Mouse (Mus musculus): ENCODE data around the gene Xrcc5. TPM values are rescaled to one million over a fixed set of nuclear protein-coding genes. Genes with fewer than 3 reads are reported as not detected.

The Xrcc5 gene
- polyA plus RNA-seq, 1 experiment from 2014 or later, result 48.7 TPM

DNA sequence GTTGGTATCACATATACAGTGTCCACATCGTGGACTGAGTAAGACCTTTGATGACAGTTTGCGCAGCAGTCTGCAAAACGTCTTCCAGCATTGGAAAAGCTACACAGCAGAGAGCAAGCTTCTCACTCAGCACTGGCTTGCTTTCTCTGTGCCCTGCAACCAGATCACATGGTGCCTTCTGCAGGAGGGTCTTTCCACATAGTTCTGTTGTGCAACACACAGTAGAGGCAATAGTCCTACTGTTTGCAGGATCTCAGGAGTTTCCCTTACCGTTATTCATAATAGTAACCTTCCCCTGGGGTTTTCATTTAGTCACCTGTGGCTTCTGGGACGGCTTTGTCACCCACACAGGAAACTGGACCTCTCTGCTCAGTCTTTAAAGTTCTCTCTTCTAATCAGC, 13.5 kb downstream of the Xrcc5 start:
- Histone ChIP-seq H3K9me3 (replicated peaks) (no peaks in the 10 kb centered on the region), H3K4me3 (no peak overlapping the region), H3K4me1 (0 out of 2 replicates have a peak, but pooled peaks cover 4% of the 10 kb centered on the region), H3K36me3 (peaks cover 90% of the 10 kb centered on the region), H3K27ac (replicated peaks) (no peak overlapping the region), H3K27me3 (ENCODE audit: low read depth, poor library complexity, severe bottlenecking) (no peaks in the 10 kb centered on the region)
- no peak for DNase-seq (ENCODE audit: low spot score)
- 94% methylated on average over 5 of the region's 5 CpGs for WGBS

DNA sequence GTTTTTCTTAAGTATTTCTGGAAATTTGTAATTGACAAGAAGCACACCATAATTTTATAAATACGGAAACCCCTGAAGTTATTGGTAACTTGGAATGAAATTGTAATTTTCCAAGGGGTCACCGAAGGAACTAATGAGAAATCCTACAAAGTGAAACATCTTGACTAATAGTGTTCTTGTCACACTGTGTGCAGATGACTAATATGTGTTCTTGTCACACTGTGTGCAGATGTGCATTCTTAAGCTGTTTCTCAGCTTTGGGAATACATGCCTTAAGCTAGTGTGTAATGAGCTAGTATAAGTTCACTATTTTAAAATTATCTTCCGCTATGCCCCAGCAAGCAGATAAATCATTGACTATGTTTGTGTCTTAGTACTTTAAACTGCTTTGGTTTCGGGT, 16.0 kb downstream of the Xrcc5 start:
- 0 out of 2 replicates have a peak, but pooled peaks cover 4% of the 10 kb centered on the region for H3K4me1 ChIP-seq
- H3K9me3 ChIP-seq (replicated peaks), result no peaks in the 10 kb centered on the region
- no peak overlapping the region for H3K4me3 ChIP-seq
- no peak for DNase-seq (ENCODE audit: low spot score)
- H3K36me3 ChIP-seq, result peaks cover 91% of the 10 kb centered on the region
- H3K27ac ChIP-seq (replicated peaks), result no peak overlapping the region
- H3K27me3 ChIP-seq (ENCODE audit: low read depth, poor library complexity, severe bottlenecking), result no peaks in the 10 kb centered on the region
- 97% methylated on average over 4 of the region's 4 CpGs for WGBS

DNA sequence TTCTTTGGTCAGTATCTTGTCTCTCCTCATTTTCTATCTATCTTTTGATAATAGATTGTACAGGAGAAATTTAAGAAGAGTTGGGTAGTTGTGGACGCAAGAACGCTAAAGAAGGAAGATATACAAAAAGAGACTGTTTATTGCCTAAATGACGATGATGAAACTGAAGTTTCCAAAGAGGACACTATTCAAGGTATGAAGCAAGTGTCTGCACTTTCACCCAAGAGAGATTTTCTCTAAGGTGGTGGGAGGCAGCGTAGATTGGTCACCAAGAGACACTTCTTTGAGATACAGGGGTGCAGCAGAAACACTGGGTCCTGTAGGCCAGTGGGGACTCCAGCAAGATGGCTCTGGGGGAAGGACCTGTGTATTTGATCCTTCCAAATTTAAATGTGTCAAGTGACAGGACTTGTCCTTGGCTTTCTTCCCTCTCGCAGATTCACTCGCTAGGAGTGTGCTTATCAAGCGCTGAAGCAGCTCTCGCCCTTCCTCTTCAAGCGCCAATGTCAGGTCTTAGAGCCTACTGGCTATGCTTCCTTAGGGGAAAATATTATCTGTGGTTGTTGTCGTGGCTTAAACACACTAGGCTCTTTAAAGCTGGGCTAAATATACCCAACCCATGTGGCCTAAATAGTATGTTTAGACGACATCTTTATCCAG, 19.1 kb downstream of the Xrcc5 start:
- Histone ChIP-seq H3K4me3 (no peak overlapping the region), H3K27ac (replicated peaks) (no peak overlapping the region), H3K27me3 (ENCODE audit: low read depth, poor library complexity, severe bottlenecking) (no peaks in the 10 kb centered on the region), H3K9me3 (replicated peaks) (no peaks in the 10 kb centered on the region), H3K4me1 (0 out of 2 replicates have a peak, but pooled peaks cover 4% of the 10 kb centered on the region), H3K36me3 (peaks cover 88% of the 10 kb centered on the region)
- no peak for DNase-seq (ENCODE audit: low spot score)
- 95% methylated on average over 11 of the region's 11 CpGs for WGBS

DNA sequence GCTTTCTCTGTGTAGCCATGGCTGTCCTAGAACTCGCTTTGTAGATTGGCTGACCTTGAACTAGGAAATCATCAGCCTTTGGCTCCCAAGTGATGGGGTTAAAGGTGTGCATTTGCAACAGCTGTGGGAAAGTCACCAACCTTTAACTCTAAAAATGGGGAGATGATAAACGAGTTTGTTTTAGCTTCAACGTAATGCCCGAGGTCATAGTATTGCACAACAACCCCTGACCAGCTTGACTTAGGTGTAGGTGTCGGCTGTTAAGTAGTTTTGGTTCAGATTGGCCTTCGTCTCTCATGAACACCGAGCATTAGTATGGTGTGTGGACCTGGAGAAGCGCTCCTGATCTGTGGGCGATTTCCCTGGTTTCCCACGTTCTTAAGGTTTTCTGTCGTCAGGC, 27.6 kb downstream of the Xrcc5 start:
- Histone ChIP-seq H3K4me1 (no peaks in the 10 kb centered on the region), H3K36me3 (peaks cover 70% of the 10 kb centered on the region), H3K4me3 (no peak overlapping the region), H3K27me3 (ENCODE audit: low read depth, poor library complexity, severe bottlenecking) (no peaks in the 10 kb centered on the region), H3K9me3 (replicated peaks) (no peaks in the 10 kb centered on the region), H3K27ac (replicated peaks) (no peak overlapping the region)
- WGBS, result 94% methylated on average over 11 of the region's 11 CpGs
- no peak for DNase-seq (ENCODE audit: low spot score)

DNA sequence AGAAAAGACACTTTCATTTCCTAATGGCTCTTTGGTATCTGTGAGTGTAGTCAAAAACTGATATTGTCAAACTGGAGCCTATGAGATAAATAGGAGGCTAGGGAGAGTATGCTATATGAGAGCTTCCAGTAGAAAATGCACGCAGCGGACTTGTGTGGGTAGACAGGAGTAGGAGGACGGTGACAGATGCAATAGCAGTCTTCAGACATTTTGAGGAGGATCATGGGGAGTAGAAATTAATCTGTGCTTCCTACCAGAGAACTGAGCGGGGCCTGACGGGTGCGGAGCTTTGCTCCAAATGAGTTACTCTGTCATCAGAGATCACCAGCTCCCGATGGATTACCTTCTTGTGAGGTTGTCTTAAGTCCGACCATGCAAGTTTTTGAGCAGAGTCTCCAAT, 29.6 kb downstream of the Xrcc5 start:
- H3K27me3 ChIP-seq (ENCODE audit: low read depth, poor library complexity, severe bottlenecking), result no peaks in the 10 kb centered on the region
- no peaks in the 10 kb centered on the region for H3K9me3 ChIP-seq (replicated peaks)
- H3K27ac ChIP-seq (replicated peaks), result no peak overlapping the region
- no peaks in the 10 kb centered on the region for H3K4me1 ChIP-seq
- no peak for DNase-seq (ENCODE audit: low spot score)
- WGBS, result 95% methylated on average over 8 of the region's 8 CpGs
- peaks cover 68% of the 10 kb centered on the region for H3K36me3 ChIP-seq
- H3K4me3 ChIP-seq, result no peak overlapping the region

DNA sequence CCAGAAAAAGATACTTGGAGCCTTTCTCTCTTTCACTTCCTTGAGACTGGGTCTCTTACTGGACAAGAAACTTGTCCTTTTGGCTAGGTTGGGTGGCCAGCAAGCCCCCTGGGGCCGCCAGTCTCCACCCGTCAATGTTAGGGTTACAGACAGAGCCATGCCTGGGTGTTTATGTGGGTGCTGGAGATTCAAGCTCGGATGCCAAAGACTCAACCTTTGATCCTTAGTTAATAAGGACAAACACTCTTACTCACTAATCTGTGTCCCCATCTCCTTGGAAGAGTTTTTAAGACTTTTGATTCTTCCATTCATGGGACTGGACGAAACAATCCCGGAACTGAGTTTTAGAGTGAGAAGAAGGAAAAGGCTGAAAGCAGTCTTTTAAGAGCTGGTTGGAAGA, 31.1 kb downstream of the Xrcc5 start:
- Histone ChIP-seq H3K4me1 (no peaks in the 10 kb centered on the region), H3K27me3 (ENCODE audit: low read depth, poor library complexity, severe bottlenecking) (no peaks in the 10 kb centered on the region), H3K4me3 (no peak overlapping the region), H3K27ac (replicated peaks) (no peak overlapping the region), H3K9me3 (replicated peaks) (no peaks in the 10 kb centered on the region), H3K36me3 (peaks cover 68% of the 10 kb centered on the region)
- 96% methylated on average over 5 of the region's 5 CpGs for WGBS
- no peak for DNase-seq (ENCODE audit: low spot score)

DNA sequence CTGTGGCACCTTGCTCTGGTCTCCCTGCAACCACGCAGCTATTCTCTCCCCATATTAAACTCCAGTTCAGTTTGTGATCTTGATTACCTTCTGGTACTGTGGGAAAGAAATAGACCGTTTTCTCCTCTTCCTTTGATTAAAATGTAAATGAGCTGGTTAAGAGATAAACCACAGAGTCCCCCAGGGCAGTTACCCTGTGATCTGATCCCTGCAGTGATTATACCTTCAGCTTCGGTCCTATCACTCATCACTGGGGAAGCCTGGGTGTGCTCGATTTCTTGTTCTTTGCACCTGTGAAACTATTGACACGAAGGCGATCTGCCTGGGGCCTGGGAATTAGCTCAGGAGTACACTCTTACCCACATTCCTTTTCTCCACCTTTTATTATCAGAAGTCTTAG, 40.7 kb downstream of the Xrcc5 start:
- Histone ChIP-seq H3K4me3 (no peak overlapping the region), H3K4me1 (no peaks in the 10 kb centered on the region), H3K36me3 (peaks cover 80% of the 10 kb centered on the region), H3K27ac (replicated peaks) (no peak overlapping the region), H3K9me3 (replicated peaks) (no peaks in the 10 kb centered on the region), H3K27me3 (ENCODE audit: low read depth, poor library complexity, severe bottlenecking) (no peaks in the 10 kb centered on the region)
- WGBS, result 81% methylated on average over 6 of the region's 6 CpGs
- no peak for DNase-seq (ENCODE audit: low spot score)

- Histone ChIP-seq H3K27ac (replicated peaks) (no peak overlapping the region), H3K27me3 (ENCODE audit: low read depth, poor library complexity, severe bottlenecking) (no peaks in the 10 kb centered on the region), H3K36me3 (peaks cover 72% of the 10 kb centered on the region), H3K9me3 (replicated peaks) (no peaks in the 10 kb centered on the region), H3K4me1 (no peaks in the 10 kb centered on the region), H3K4me3 (no peak overlapping the region)
- DNase-seq (ENCODE audit: low spot score), result no peak
- WGBS, result 98% methylated on average over 2 of the region's 2 CpGs
These were observed 47.6 kb downstream of the Xrcc5 start for GRCm38 (mm10) chr1:72354856-72355255.

- H3K36me3 ChIP-seq, result peaks cover 66% of the 10 kb centered on the region
- WGBS, result 94% methylated on average over 2 of the region's 2 CpGs
- no peaks in the 10 kb centered on the region for H3K9me3 ChIP-seq (replicated peaks)
- no peak for DNase-seq (ENCODE audit: low spot score)
- H3K4me3 ChIP-seq, result no peak overlapping the region
- no peaks in the 10 kb centered on the region for H3K27me3 ChIP-seq (ENCODE audit: low read depth, poor library complexity, severe bottlenecking)
- no peak overlapping the region for H3K27ac ChIP-seq (replicated peaks)
- no peaks in the 10 kb centered on the region for H3K4me1 ChIP-seq
These were observed 51.0 kb downstream of the Xrcc5 start for GRCm38 (mm10) chr1:72358216-72358615.

GRCm38 (mm10) chr1:72359462-72359861, 52.2 kb downstream of the Xrcc5 start:
- Histone ChIP-seq H3K27me3 (ENCODE audit: low read depth, poor library complexity, severe bottlenecking) (no peaks in the 10 kb centered on the region), H3K4me3 (no peak overlapping the region), H3K9me3 (replicated peaks) (no peaks in the 10 kb centered on the region), H3K27ac (replicated peaks) (no peak overlapping the region), H3K4me1 (no peaks in the 10 kb centered on the region), H3K36me3 (peaks cover 62% of the 10 kb centered on the region)
- DNase-seq (ENCODE audit: low spot score), result no peak
- WGBS, result 93% methylated on average over 2 of the region's 2 CpGs

- Histone ChIP-seq H3K4me1 (no peaks in the 10 kb centered on the region), H3K9me3 (replicated peaks) (no peaks in the 10 kb centered on the region), H3K27me3 (ENCODE audit: low read depth, poor library complexity, severe bottlenecking) (no peaks in the 10 kb centered on the region), H3K36me3 (peaks cover 55% of the 10 kb centered on the region), H3K4me3 (no peak overlapping the region), H3K27ac (replicated peaks) (no peak overlapping the region)
- WGBS, result 93% methylated on average over 4 of the region's 4 CpGs
- DNase-seq (ENCODE audit: low spot score), result no peak
These were observed 53.6 kb downstream of the Xrcc5 start for GRCm38 (mm10) chr1:72360809-72361208.

DNA sequence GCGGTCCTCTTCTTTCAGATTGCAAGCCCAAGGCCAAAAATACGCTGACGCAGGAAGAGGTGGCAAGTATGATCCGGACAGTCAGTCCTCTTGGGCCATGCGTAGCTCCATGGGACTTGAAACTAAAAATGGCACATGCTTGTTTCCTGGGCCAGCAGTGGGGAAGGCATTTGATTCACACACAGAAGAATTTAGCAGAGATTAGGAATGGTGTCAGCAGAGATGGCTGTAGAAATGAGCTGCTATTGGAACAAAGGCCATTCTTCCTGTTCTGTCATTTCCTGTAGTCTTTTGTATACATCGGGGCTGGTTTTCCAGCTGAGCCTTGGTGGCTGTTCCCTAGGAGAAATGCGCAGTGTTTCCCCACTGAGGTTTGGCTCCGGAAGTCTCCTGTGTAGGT, 57.4 kb downstream of the Xrcc5 start:
- Histone ChIP-seq H3K4me1 (no peaks in the 10 kb centered on the region), H3K36me3 (peaks cover 24% of the 10 kb centered on the region), H3K4me3 (no peak overlapping the region), H3K27ac (replicated peaks) (no peak overlapping the region), H3K27me3 (ENCODE audit: low read depth, poor library complexity, severe bottlenecking) (no peaks in the 10 kb centered on the region), H3K9me3 (replicated peaks) (no peaks in the 10 kb centered on the region)
- no peak for DNase-seq (ENCODE audit: low spot score)
- 93% methylated on average over 8 of the region's 8 CpGs for WGBS

- Histone ChIP-seq H3K27ac (replicated peaks) (no peak overlapping the region), H3K9me3 (replicated peaks) (no peaks in the 10 kb centered on the region), H3K4me3 (no peak overlapping the region), H3K27me3 (ENCODE audit: low read depth, poor library complexity, severe bottlenecking) (no peaks in the 10 kb centered on the region), H3K36me3 (peaks cover 18% of the 10 kb centered on the region; the same call in 1 of the 2 replicates), H3K4me1 (no peaks in the 10 kb centered on the region)
- WGBS, result 93% methylated on average over 1 of the region's 1 CpGs
- DNase-seq (ENCODE audit: low spot score), result no peak
These were observed 65.3 kb downstream of the Xrcc5 start for GRCm38 (mm10) chr1:72372512-72372911.

DNA sequence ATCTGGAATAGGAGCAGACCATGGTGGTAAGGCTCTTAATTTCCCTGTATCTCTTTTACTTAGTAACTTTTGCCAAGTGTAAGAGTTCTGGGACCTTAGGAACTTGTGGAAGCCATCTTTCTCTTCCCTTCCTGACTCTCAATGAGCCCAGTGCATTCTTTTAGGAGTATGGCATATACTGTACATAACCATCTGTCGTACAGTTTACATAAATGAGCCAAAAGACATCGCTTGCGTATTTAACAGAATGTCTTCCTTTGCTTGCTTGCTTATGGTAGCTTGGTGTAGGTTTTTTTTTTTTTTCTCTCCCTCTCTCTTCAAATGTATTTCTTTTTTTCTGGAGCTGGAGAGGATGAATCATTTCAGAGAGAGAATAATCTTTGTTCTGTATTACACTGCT, 65.7 kb downstream of the Xrcc5 start:
- Histone ChIP-seq H3K9me3 (replicated peaks) (no peaks in the 10 kb centered on the region), H3K4me3 (no peak overlapping the region), H3K27ac (replicated peaks) (no peak overlapping the region), H3K36me3 (peaks cover 18% of the 10 kb centered on the region; the same call in 1 of the 2 replicates), H3K27me3 (ENCODE audit: low read depth, poor library complexity, severe bottlenecking) (no peaks in the 10 kb centered on the region), H3K4me1 (no peaks in the 10 kb centered on the region)
- DNase-seq (ENCODE audit: low spot score), result no peak
- WGBS, result 96% methylated on average over 3 of the region's 3 CpGs

Measured in midbrain, embryonic 10.5 days (tissue).